Mouse (Mus musculus): ENCODE data around the gene Gtpbp1.
A peak's percentile ranks its signal among the peaks of the same experiment; 100 is the strongest.

DNA sequence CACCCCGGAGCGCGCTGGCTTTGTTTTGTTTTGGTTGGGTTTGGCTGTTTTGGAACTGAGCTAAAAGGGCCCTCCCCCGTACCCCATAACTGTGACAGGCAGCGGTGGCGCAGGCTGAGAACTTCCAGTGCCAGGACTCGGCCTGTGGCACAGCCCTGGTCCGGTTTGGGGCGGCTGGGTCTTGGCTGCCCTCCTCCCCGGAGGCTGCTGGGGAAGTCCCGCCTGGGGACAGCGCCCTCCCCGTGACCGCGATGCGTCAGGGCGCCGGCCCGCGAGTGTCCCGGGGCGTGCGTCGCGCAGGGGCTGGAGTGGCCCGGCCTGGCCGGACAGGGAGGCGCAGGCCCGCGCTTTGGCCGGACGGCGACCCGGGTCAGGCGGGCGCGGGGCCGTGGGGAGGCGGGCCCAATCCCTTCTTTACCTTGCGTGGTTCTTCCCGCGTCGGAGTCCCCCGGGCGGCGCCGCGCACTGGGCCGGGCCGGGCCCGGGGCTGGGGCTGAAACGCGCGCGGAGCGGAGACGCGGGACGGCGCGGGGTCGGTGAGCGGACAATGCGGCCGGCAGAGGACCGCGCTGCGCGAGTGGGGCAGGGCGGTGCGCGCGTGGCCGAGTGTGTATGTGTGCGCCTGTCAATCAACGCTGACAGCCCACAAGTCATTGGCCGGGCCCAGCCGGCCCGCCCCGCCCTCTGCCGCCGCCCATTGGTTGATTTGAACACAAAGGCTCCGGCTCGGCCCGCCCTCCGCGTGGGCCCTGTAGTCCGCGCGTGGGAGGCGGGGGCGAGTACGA lies 51.5 kb downstream of the Gtpbp1 start, which contains the start of gene Sun2:
- TF ChIP-seq CTCF (IDR thresholded peaks at IDR 0.05; ENCODE audit: borderline replicate concordance, extremely low read depth, insufficient read depth, insufficient read length) (no peak), POLR2A (IDR thresholded peaks at IDR 0.05; ENCODE audit: borderline replicate concordance, extremely low read depth, insufficient read depth, insufficient read length, poor library complexity, severe bottlenecking) (peak; percentile 56; the same call in 1 of the 2 replicates)
